ENCODE assay signal across 13 mouse cellular contexts in genomic region chr1:178375381-178375780, GRCm38 (mm10).
"Had no signal": no experiment of that assay in that cellular context is flagged by ENCODE, and none has a peak within 500 bp of the region (broad histone marks: within the 10 kb centered on the region; RNA-seq: fewer than 3 reads in every experiment).

No protein-coding gene starts in this region.

- H3K4me2 ChIP-seq: limb, embryonic 13.5 days; midbrain, embryonic 11.5 days; midbrain, embryonic 15.5 days; neural tube, embryonic 13.5 days had no signal

- DNase-seq: kidney, adult 8-10 months; kidney, postnatal 25 days; layer of hippocampus, adult 9-11 months; left cerebral cortex, postnatal 4 days; lung, adult 18-20 months; right cerebral cortex, adult 18-20 months; right cerebral cortex, postnatal 25 days; thymus, postnatal 14 days had no signal

- H3K4me3 ChIP-seq: limb, embryonic 13.5 days; megakaryocyte, embryonic 14.5 days; midbrain, embryonic 15.5 days; neural tube, embryonic 13.5 days had no signal

- H3K36me3 ChIP-seq: limb, embryonic 13.5 days; midbrain, embryonic 15.5 days; neural tube, embryonic 13.5 days had no signal

- ATAC-seq: midbrain, embryonic 15.5 days had no signal

- H3K27me3 ChIP-seq: limb, embryonic 13.5 days; megakaryocyte, embryonic 14.5 days; midbrain, embryonic 15.5 days; neural tube, embryonic 13.5 days had no signal
